Mouse (Mus musculus): ENCODE measurements around the gene Hhipl1. TPM values are rescaled to one million over a fixed set of nuclear protein-coding genes. Genes with fewer than 3 reads are reported as not detected.

Hhipl1 gene
- polyA plus RNA-seq, 1 experiment = 0.76 TPM

- Histone ChIP-seq H3K4me1 (ENCODE audit: control insufficient read depth, insufficient read depth, insufficient read length, low read length) (no peaks in the 10 kb centered on the region; the same call in 1 of the 2 replicates), H3K27me3 (ENCODE audit: control insufficient read depth, insufficient read depth, low read length) (peaks cover 5% of the 10 kb centered on the region; the same call in 1 of the 2 replicates), H3K36me3 (ENCODE audit: control insufficient read depth, insufficient read depth, low read length) (no peaks in the 10 kb centered on the region), H3K27ac (ENCODE audit: insufficient read depth, low read depth, low read length) (no peak overlapping the region), H3K4me3 (ENCODE audit: low read depth, low read length) (no peak overlapping the region)
- WGBS = 68% methylated on average over 1 of the region's 1 CpGs
- TF ChIP-seq POLR2A (IDR thresholded peaks at IDR 0.05; ENCODE audit: low read depth, low read length) (no peak), CTCF (IDR thresholded peaks at IDR 0.05; ENCODE audit: extremely low read depth, insufficient read length, insufficient replicate concordance, low read depth, low read length) (no peak)
Measured at GRCm38 (mm10) chr12:108313244-108313772, 7.2 kb downstream of the Hhipl1 start.

GRCm38 (mm10) chr12:108315818-108316217, 9.7 kb downstream of the Hhipl1 start:
- Histone ChIP-seq H3K4me3 (ENCODE audit: low read depth, low read length) (no peak overlapping the region), H3K27ac (ENCODE audit: insufficient read depth, low read depth, low read length) (no peak overlapping the region), H3K36me3 (ENCODE audit: control insufficient read depth, insufficient read depth, low read length) (no peaks in the 10 kb centered on the region), H3K27me3 (ENCODE audit: control insufficient read depth, insufficient read depth, low read length) (peaks cover 15% of the 10 kb centered on the region), H3K4me1 (ENCODE audit: control insufficient read depth, insufficient read depth, insufficient read length, low read length) (no peaks in the 10 kb centered on the region)
- 46% methylated on average over 10 of the region's 10 CpGs for WGBS
- no peak for TF ChIP-seq CTCF (IDR thresholded peaks at IDR 0.05; ENCODE audit: extremely low read depth, insufficient read length, insufficient replicate concordance, low read depth, low read length)
- no peak for TF ChIP-seq POLR2A (IDR thresholded peaks at IDR 0.05; ENCODE audit: low read depth, low read length)

- no peaks in the 10 kb centered on the region for H3K36me3 ChIP-seq (ENCODE audit: control insufficient read depth, insufficient read depth, low read length)
- H3K4me1 ChIP-seq (ENCODE audit: control insufficient read depth, insufficient read depth, insufficient read length, low read length) = no peaks in the 10 kb centered on the region
- H3K27ac ChIP-seq (ENCODE audit: insufficient read depth, low read depth, low read length) = no peak overlapping the region
- TF ChIP-seq POLR2A (IDR thresholded peaks at IDR 0.05; ENCODE audit: low read depth, low read length) (no peak), CTCF (IDR thresholded peaks at IDR 0.05; ENCODE audit: extremely low read depth, insufficient read length, insufficient replicate concordance, low read depth, low read length) (no peak)
- H3K27me3 ChIP-seq (ENCODE audit: control insufficient read depth, insufficient read depth, low read length) = peaks cover 15% of the 10 kb centered on the region
- no peak overlapping the region for H3K4me3 ChIP-seq (ENCODE audit: low read depth, low read length)
- WGBS = 48% methylated on average over 6 of the region's 6 CpGs
Measured at GRCm38 (mm10) chr12:108316655-108317054, 10.6 kb downstream of the Hhipl1 start.

- Histone ChIP-seq H3K4me3 (ENCODE audit: low read depth, low read length) (no peak overlapping the region), H3K36me3 (ENCODE audit: control insufficient read depth, insufficient read depth, low read length) (no peaks in the 10 kb centered on the region), H3K27ac (ENCODE audit: insufficient read depth, low read depth, low read length) (no peak overlapping the region), H3K4me1 (ENCODE audit: control insufficient read depth, insufficient read depth, insufficient read length, low read length) (no peaks in the 10 kb centered on the region), H3K27me3 (ENCODE audit: control insufficient read depth, insufficient read depth, low read length) (peaks cover 15% of the 10 kb centered on the region)
- TF ChIP-seq POLR2A (IDR thresholded peaks at IDR 0.05; ENCODE audit: low read depth, low read length) = no peak
- no peak for TF ChIP-seq CTCF (IDR thresholded peaks at IDR 0.05; ENCODE audit: extremely low read depth, insufficient read length, insufficient replicate concordance, low read depth, low read length)
- WGBS = 17% methylated on average over 9 of the region's 9 CpGs
Measured at GRCm38 (mm10) chr12:108317201-108317738, 11.2 kb downstream of the Hhipl1 start.

- Histone ChIP-seq H3K4me1 (ENCODE audit: control insufficient read depth, insufficient read depth, insufficient read length, low read length) (no peaks in the 10 kb centered on the region), H3K27me3 (ENCODE audit: control insufficient read depth, insufficient read depth, low read length) (peaks cover 15% of the 10 kb centered on the region), H3K4me3 (ENCODE audit: low read depth, low read length) (no peak overlapping the region), H3K36me3 (ENCODE audit: control insufficient read depth, insufficient read depth, low read length) (no peaks in the 10 kb centered on the region), H3K27ac (ENCODE audit: insufficient read depth, low read depth, low read length) (no peak overlapping the region)
- no peak for TF ChIP-seq POLR2A (IDR thresholded peaks at IDR 0.05; ENCODE audit: low read depth, low read length)
- no peak for TF ChIP-seq CTCF (IDR thresholded peaks at IDR 0.05; ENCODE audit: extremely low read depth, insufficient read length, insufficient replicate concordance, low read depth, low read length)
- WGBS = 33% methylated on average over 18 of the region's 18 CpGs
Measured at GRCm38 (mm10) chr12:108317826-108318430, 11.9 kb downstream of the Hhipl1 start.

- no peaks in the 10 kb centered on the region for H3K4me1 ChIP-seq (ENCODE audit: control insufficient read depth, insufficient read depth, insufficient read length, low read length)
- H3K4me3 ChIP-seq (ENCODE audit: low read depth, low read length) = no peak overlapping the region
- H3K36me3 ChIP-seq (ENCODE audit: control insufficient read depth, insufficient read depth, low read length) = no peaks in the 10 kb centered on the region
- TF ChIP-seq POLR2A (IDR thresholded peaks at IDR 0.05; ENCODE audit: low read depth, low read length) (no peak), CTCF (IDR thresholded peaks at IDR 0.05; ENCODE audit: extremely low read depth, insufficient read length, insufficient replicate concordance, low read depth, low read length) (no peak)
- H3K27ac ChIP-seq (ENCODE audit: insufficient read depth, low read depth, low read length) = no peak overlapping the region
- 24% methylated on average over 37 of the region's 37 CpGs for WGBS
- peaks cover 15% of the 10 kb centered on the region for H3K27me3 ChIP-seq (ENCODE audit: control insufficient read depth, insufficient read depth, low read length)
Measured at GRCm38 (mm10) chr12:108318499-108318898, 12.4 kb downstream of the Hhipl1 start.

GRCm38 (mm10) chr12:108320096-108320495, 14.0 kb downstream of the Hhipl1 start:
- Histone ChIP-seq H3K36me3 (ENCODE audit: control insufficient read depth, insufficient read depth, low read length) (no peaks in the 10 kb centered on the region), H3K4me3 (ENCODE audit: low read depth, low read length) (no peak overlapping the region), H3K27me3 (ENCODE audit: control insufficient read depth, insufficient read depth, low read length) (peaks cover 15% of the 10 kb centered on the region), H3K27ac (ENCODE audit: insufficient read depth, low read depth, low read length) (no peak overlapping the region), H3K4me1 (ENCODE audit: control insufficient read depth, insufficient read depth, insufficient read length, low read length) (no peaks in the 10 kb centered on the region)
- TF ChIP-seq CTCF (IDR thresholded peaks at IDR 0.05; ENCODE audit: extremely low read depth, insufficient read length, insufficient replicate concordance, low read depth, low read length) = no peak
- 30% methylated on average over 8 of the region's 8 CpGs for WGBS
